Mouse (Mus musculus) CH12.LX (cell line): ENCODE data around the gene Trub1. TPM values are rescaled to one million over a fixed set of nuclear protein-coding genes. Genes with fewer than 3 reads are reported as not detected.

Experiments
- DNase-seq: peaks from one replicate; pipeline ENCODE4 v3.0.0-alpha.2; 2013; ENCODE audit errors: extremely low read depth
- H3K27ac ChIP-seq: 2 replicates; pipeline ENCODE4 v1.5.1; 2012; ENCODE audit warnings: low read depth, mild to moderate bottlenecking, control low read depth, moderate library complexity; ENCODE audit not compliant: insufficient read depth
- H3K27me3 ChIP-seq: replicated peaks from 2 replicates; pipeline ENCODE3; 2012; ENCODE audit warnings: inconsistent platforms
- H3K36me3 ChIP-seq, 2 experiments: replicated peaks in 1 of 2; 2 replicates each; pipeline versions ENCODE3 to v1.6.1; 2012; ENCODE audit warnings: inconsistent platforms in 1 of 2, low read length in 1 of 2, mild to moderate bottlenecking in 1 of 2, mixed read lengths in 1 of 2, moderate library complexity in 1 of 2; ENCODE audit not compliant: control insufficient read depth in 1 of 2, insufficient read depth in 1 of 2
- H3K4me1 ChIP-seq, 2 experiments: 2 replicates each; pipeline ENCODE4 v1.6.1; 2012; ENCODE audit warnings: inconsistent platforms in 1 of 2, moderate library complexity in 1 of 2; ENCODE audit not compliant: insufficient read depth in 2 of 2, control insufficient read depth in 1 of 2
- H3K4me2 ChIP-seq: 2 replicates; pipeline ENCODE4 v1.6.1; 2012; ENCODE audit warnings: low read depth, mild to moderate bottlenecking, control low read depth; ENCODE audit not compliant: poor library complexity, insufficient read depth, severe bottlenecking
- H3K4me3 ChIP-seq, 3 experiments: fragments of 150-350 bp in 1 of 3; sonication (generic) in 1 of 3; replicated peaks in 1 of 3; 2 replicates each; pipeline versions ENCODE3 to v1.5.1; 2011 to 2012; ENCODE audit warnings: low read depth in 2 of 3, low read length in 2 of 3, mild to moderate bottlenecking in 2 of 3, moderate library complexity in 2 of 3, control low read depth in 1 of 3, improper control_type of control experiment in 1 of 3, inconsistent platforms in 1 of 3, mixed read lengths in 1 of 3; ENCODE audit not compliant: poor library complexity in 1 of 3
- H3K79me2 ChIP-seq: replicated peaks from 2 replicates; pipeline ENCODE4 v1.6.1; 2012; ENCODE audit warnings: mild to moderate bottlenecking, moderate library complexity; ENCODE audit not compliant: control insufficient read depth, poor library complexity, insufficient read depth, severe bottlenecking; ENCODE audit errors: extremely low read depth
- H3K9ac ChIP-seq: 2 replicates; pipeline ENCODE4 v1.6.1; 2012; ENCODE audit warnings: low read depth, mild to moderate bottlenecking, control low read depth, moderate library complexity; ENCODE audit not compliant: insufficient read depth
- H3K9me3 ChIP-seq: replicated peaks from 2 replicates; pipeline ENCODE3; 2012; ENCODE audit warnings: low read length, inconsistent platforms, mixed read lengths
- BHLHE40 ChIP-seq: IDR thresholded peaks from 2 replicates; pipeline ENCODE4 v1.6.1; 2011; ENCODE audit warnings: mild to moderate bottlenecking, low read depth, low read length, improper control_type of control experiment
- ELF1 ChIP-seq: IDR thresholded peaks from 2 replicates; pipeline ENCODE4 v1.6.1; 2014; ENCODE audit warnings: low read depth, mild to moderate bottlenecking, inconsistent platforms, low read length, improper control_type of control experiment
- ETS1 ChIP-seq: conservative IDR thresholded peaks from 2 replicates; pipeline ENCODE4 v1.6.1; 2012; ENCODE audit warnings: low read depth, mild to moderate bottlenecking, inconsistent platforms, low read length, improper control_type of control experiment, moderate library complexity
- GABPA ChIP-seq: IDR thresholded peaks from 2 replicates; pipeline ENCODE4 v1.6.1; 2012; ENCODE audit warnings: low read depth, low read length, improper control_type of control experiment, inconsistent platforms; ENCODE audit not compliant: insufficient replicate concordance
- JUN ChIP-seq: IDR thresholded peaks from 2 replicates; pipeline ENCODE4 v1.6.1; 2011; ENCODE audit warnings: low read depth, mild to moderate bottlenecking, low read length, improper control_type of control experiment, moderate library complexity; ENCODE audit not compliant: insufficient read depth
- JUND ChIP-seq: conservative IDR thresholded peaks from 2 replicates; pipeline ENCODE4 v1.6.1; 2011; ENCODE audit warnings: low read depth, low read length, improper control_type of control experiment
- MAFK ChIP-seq: IDR thresholded peaks from 2 replicates; pipeline ENCODE4 v1.6.1; 2011; ENCODE audit warnings: low read length, improper control_type of control experiment; ENCODE audit not compliant: insufficient replicate concordance
- MAX ChIP-seq: IDR thresholded peaks from 2 replicates; pipeline ENCODE4 v1.6.1; 2011; ENCODE audit warnings: low read length, improper control_type of control experiment
- MEF2A ChIP-seq: IDR thresholded peaks from 2 replicates; pipeline ENCODE4 v1.6.1; 2014; ENCODE audit warnings: low read depth, mild to moderate bottlenecking, inconsistent platforms, low read length, improper control_type of control experiment, borderline replicate concordance
- MXI1 ChIP-seq: IDR thresholded peaks from 2 replicates; pipeline ENCODE4 v1.6.1; 2011; ENCODE audit warnings: mild to moderate bottlenecking, low read depth, low read length, improper control_type of control experiment
- MYC ChIP-seq: IDR thresholded peaks from 2 replicates; pipeline ENCODE4 v1.6.1; 2011; ENCODE audit warnings: low read depth, mild to moderate bottlenecking, improper control_type of control experiment, low read length
- NRF1 ChIP-seq: IDR thresholded peaks from 2 replicates; pipeline ENCODE4 v1.6.1; 2014; ENCODE audit warnings: low read depth, mild to moderate bottlenecking, inconsistent platforms, low read length, improper control_type of control experiment, moderate library complexity
- PAX5 ChIP-seq: IDR thresholded peaks from 2 replicates; pipeline ENCODE4 v1.6.1; 2012; ENCODE audit warnings: low read length, inconsistent platforms, mixed read lengths
- POLR2A ChIP-seq: IDR thresholded peaks from 2 replicates; pipeline ENCODE4 v1.6.1; 2011; ENCODE audit warnings: low read depth, mild to moderate bottlenecking, improper control_type of control experiment, low read length
- RAD21 ChIP-seq: IDR thresholded peaks from 2 replicates; pipeline ENCODE4 v1.6.1; 2011; ENCODE audit warnings: low read depth, mild to moderate bottlenecking, low read length, improper control_type of control experiment, moderate library complexity
- SMC3 ChIP-seq: IDR thresholded peaks from 2 replicates; pipeline ENCODE4 v1.6.1; 2011; ENCODE audit warnings: low read depth, low read length, improper control_type of control experiment
- TBP ChIP-seq: conservative IDR thresholded peaks from 2 replicates; pipeline ENCODE4 v1.6.1; 2011; ENCODE audit warnings: low read depth, low read length, improper control_type of control experiment
- USF2 ChIP-seq: conservative IDR thresholded peaks from 2 replicates; pipeline ENCODE4 v1.6.1; 2011; ENCODE audit warnings: low read depth, low read length, improper control_type of control experiment
- ZMIZ1 ChIP-seq: IDR thresholded peaks from 2 replicates; pipeline ENCODE4 v1.6.1; 2012; ENCODE audit warnings: low read depth, mild to moderate bottlenecking, inconsistent platforms, low read length, improper control_type of control experiment
- ZNF384 ChIP-seq: IDR thresholded peaks from 2 replicates; pipeline ENCODE4 v1.6.1; 2012; ENCODE audit warnings: low read depth, low read length, improper control_type of control experiment, inconsistent platforms
- dilution Hi-C: fragments of 300-500 bp; cut with MboI; formaldehyde crosslinking; loops from 2 replicates; pipeline ENCODE4 v1.14.3; 2020; ENCODE audit warnings: low sequenced_read_pairs; ENCODE audit not compliant: extremely low pct_unique_long_range_greater_than_20kb, extremely low pct_ligation_motif_present
- in situ Hi-C: fragments of 300-500 bp; cut with MboI; formaldehyde crosslinking; loops from 3 replicates; pipeline ENCODE4 v1.14.3; 2019; ENCODE audit warnings: low sequenced_read_pairs, low pct_ligation_motif_present, low pct_unique_long_range_greater_than_20kb, mixed read lengths
- polyA plus RNA-seq: library from polyadenylated mRNA; unstranded; fragments of >175 nt; gene quantifications from 2 replicates; pipeline ENCODE4 v1.2.1, GENCODE M21; 2012; ENCODE audit warnings: low read depth; ENCODE audit not compliant: insufficient read length
- total RNA-seq, 2 experiments: library from RNA; depleted of rRNA; stranded (reverse); fragments of 300-350 nt in 1 of 2; fragments of >200 nt in 1 of 2; gene quantifications; 2 replicates each; pipeline ENCODE4 v1.2.3; 2012 to 2014

Trub1 gene
- total and polyA plus RNA-seq, 3 experiments = 36.2 to 40.0 (median 36.4) TPM

DNA sequence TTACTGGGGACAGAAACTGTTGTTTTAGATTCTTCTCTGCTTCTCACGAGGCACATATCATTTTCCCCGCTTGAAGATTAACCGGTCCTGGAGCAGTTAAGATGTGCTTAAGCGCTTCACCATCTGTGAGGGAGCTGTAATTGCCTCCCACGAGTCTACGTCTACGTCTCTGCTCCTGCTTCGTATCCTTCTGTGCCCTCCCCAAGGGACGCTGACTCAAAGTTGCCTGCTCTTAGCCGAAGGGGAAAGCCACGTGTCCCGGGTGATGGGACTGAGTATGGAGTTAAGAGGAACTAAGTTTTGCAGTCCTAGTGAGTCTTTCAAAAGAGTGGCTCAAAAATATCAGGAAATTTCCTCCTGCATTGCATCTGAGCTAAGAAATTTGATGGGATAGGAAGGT is 18.3 kb downstream of the Trub1 start (continued):
- TF ChIP-seq PAX5 (no peak), NRF1 (no peak), TBP (no peak), RAD21 (no peak), ZMIZ1 (no peak), MYC (peak; percentile 83), MXI1 (peak; percentile 51; the same call in 1 of the 2 replicates), ETS1 (peak; percentile 47; the same call in 1 of the 2 replicates), ZNF384 (no peak), MAX (peak; percentile 92), USF2 (0 out of 2 replicates have a peak, but pooled peaks have one; percentile 34), POLR2A (no peak; the same call in 1 of the 2 replicates), JUN (peak; percentile 21; the same call in 1 of the 2 replicates), MEF2A (no peak)

DNA sequence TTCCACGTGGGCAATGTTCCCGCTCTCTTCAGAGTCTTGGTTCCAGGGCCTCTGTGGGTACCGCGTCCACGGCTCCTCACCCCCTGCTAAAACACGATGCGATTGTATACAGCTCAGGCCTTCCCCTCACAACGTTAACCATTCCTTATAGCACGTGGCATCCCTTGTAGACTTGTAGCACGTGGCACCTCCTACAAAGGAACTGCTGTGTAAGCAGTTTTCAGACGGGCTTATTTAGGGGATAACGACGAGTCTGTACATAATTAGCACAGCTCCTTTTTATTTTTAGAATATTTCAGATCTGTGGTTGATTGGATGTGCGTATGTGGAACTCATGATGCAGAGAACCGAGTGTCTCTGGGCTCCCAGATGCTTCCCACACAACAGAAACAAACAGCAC is 19.5 kb downstream of the Trub1 start:
- dilution Hi-C loops = no loop called here
- no peak for DNase-seq
- Histone ChIP-seq H3K27ac (no peak overlapping the region), H3K79me2 (no peaks in the 10 kb centered on the region; the same call in 1 of the 2 replicates), H3K9me3 (peaks cover 10% of the 10 kb centered on the region), H3K9ac (no peak overlapping the region), H3K4me2 (no peak overlapping the region), H3K4me3 (no peak overlapping the region), H3K27me3 (no peaks in the 10 kb centered on the region), H3K36me3 (peaks cover 72 to 94% of the 10 kb centered on the region in 2 experiments), H3K4me1 (peaks cover 4 to 53% of the 10 kb centered on the region in 2 experiments; a peak in 3 of 4 replicates)
- in situ Hi-C loops = no loop called here
- TF ChIP-seq SMC3 (no peak), MAFK (peak; percentile 86)

DNA sequence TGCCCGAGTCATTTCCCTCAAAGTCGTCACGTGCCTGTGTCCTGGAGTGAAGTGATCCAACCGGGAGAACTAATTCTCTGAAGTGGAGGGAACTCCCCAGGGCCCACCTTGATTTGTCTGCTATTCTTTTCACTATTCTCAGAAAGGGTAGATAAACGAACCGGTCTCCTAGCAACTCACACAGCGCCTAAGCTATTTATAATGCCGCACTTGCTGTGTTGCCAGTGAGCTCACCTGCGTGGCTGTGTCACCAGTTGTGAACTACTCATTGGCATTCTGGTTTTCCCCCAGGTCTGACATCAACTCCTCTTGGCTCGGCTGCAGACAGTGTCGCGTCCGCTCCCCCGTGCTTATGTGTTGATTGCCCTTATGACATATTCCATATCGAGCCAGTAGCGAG is 20.6 kb downstream of the Trub1 start:
- dilution Hi-C loops = no loop called here
- TF ChIP-seq ZMIZ1 (0 out of 2 replicates have a peak, but pooled peaks have one; percentile 40), BHLHE40 (peak; percentile 42; the same call in 1 of the 2 replicates), ELF1 (no peak), ETS1 (peak; percentile 41), JUN (no peak), GABPA (no peak), TBP (no peak), JUND (no peak)
- Histone ChIP-seq H3K4me1 (peaks cover 4 to 53% of the 10 kb centered on the region in 2 experiments; a peak in 3 of 4 replicates), H3K9ac (no peak overlapping the region), H3K27me3 (no peaks in the 10 kb centered on the region), H3K4me2 (no peak overlapping the region), H3K9me3 (peaks cover 8% of the 10 kb centered on the region), H3K4me3 (no peak overlapping the region), H3K36me3 (peaks cover 73 to 93% of the 10 kb centered on the region in 2 experiments), H3K27ac (no peak overlapping the region), H3K79me2 (no peaks in the 10 kb centered on the region; the same call in 1 of the 2 replicates)
- DNase-seq = no peak
- in situ Hi-C loops = no loop called here
